Mouse (Mus musculus): ENCODE measurements around the gene Gclc. TPM values are rescaled to one million over a fixed set of nuclear protein-coding genes. Genes with fewer than 3 reads are reported as not detected.
A peak's percentile ranks its signal among the peaks of the same experiment; 100 is the strongest.

Gclc gene
- total RNA-seq, 1 experiment from 2014 or later: 22.2 TPM

DNA sequence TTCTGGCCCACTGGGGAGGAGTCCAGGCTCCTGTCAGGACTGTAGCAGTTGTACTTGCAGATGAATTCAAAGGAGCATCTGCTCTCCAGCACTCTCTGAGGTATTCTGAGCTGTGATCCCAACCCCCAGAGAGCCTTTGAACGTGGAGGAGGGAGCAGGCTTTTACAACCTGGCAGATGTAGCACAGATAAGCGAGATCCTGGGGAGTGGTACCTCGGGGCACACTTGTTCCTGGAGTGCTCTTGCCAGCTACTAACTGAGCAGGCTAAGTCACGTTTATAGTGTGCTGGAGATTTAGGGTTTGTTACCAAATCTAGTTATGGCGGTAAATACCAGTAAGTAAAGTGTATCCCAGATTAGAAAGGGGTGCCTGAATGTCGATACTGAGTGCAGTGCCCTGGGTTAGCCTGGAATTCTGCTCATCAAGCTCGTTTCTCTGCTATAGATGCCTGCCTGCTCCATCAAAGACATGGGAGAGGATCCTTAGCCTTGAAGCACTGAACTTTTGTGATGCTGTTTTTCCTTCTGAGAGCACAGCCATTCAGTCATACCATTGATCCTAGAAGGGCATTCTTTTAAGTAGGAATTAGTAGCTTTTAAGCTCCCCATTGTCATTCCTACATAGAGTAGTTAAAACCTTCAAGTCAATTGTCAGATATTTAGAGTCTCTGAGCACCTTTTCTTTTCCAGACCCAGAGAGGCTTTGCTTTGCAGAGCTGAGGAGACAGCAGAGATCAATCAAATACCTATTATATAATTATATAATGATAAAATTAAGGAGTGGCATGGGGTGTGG is 22.6 kb downstream of the Gclc start:
- no peak for ATAC-seq (replicated peaks; ENCODE audit: insufficient number of reproducible peaks, low FRiP score, low TSS enrichment, poor library complexity, severe bottlenecking)

DNA sequence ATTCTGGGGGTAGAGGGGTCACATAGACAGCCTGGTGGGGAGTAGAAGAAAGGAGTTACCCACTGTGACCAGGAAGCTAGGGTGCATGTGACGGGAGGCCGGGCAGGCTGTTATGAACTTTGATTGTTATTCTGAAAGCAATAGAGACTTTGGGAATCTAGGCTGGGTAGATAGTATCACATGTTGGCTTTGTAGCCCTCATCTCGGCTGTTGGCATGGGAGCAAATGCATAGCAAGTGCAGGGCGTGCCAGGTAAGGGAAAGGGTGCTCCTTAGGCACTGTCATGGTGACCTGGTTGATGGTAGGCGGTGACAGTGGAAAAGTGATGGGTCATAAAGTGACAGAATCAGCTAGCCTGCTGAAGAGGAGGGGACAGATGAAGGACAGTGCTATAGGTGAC is 23.3 kb downstream of the Gclc start:
- no peak for ATAC-seq (replicated peaks; ENCODE audit: insufficient number of reproducible peaks, low FRiP score, low TSS enrichment, poor library complexity, severe bottlenecking)

DNA sequence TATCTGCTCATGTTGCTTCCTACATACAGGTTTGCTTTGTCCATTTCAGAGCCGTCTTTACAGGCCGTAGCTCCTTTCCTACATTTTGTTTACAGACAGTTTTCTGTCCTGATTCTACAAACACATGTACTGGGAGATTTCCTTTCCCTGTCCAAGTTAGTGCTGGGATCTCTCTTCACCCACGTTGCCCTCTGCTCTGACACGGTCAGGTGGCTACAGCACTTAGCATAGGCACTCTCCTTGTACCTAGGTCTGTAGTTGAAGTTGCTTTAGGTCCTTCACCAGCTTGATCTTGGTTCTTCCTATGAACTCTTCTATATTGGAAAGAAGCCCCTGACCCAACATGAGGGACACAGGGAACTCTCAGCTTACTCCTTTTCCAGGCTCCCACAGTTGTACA is 25.4 kb downstream of the Gclc start:
- ATAC-seq (replicated peaks; ENCODE audit: insufficient number of reproducible peaks, low FRiP score, low TSS enrichment, poor library complexity, severe bottlenecking): no peak

DNA sequence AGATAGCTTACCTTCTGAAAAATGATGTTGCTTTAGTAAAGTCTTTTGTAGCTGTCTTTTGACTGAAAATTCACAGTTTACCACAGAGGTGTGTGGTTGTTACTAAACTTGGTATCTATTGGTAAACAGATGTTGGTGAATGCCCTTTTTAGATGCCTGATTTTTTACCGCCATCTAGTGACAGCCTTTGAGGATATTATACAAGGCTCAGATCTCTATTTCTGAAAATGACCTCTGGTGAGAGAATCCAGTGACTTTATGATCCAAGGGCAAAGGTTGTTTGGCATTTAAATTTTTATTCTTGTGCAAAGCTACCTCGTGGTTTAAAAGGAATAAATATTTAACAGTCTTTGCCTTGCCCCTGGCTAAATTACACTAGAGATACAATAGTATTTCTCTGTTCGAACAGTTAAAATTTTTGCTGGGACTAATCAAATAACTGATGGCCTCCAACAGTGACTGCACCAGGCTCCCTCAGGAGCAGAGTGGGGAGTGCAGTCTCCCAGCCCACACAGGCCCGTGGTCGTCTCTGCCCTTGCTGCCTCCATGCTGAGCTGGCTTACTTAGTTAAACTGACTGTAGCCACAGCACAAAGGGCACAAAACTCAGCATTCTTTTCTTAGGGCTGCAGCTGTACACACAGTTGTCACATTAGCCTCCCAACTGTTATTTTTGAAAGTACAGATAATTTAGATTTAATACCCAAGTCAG is 27.3 kb downstream of the Gclc start:
- ATAC-seq (replicated peaks; ENCODE audit: insufficient number of reproducible peaks, low FRiP score, low TSS enrichment, poor library complexity, severe bottlenecking): no peak

GRCm38 (mm10) chr9:77782201-77782600 is 27.9 kb downstream of the Gclc start:
- no peak for ATAC-seq (replicated peaks; ENCODE audit: insufficient number of reproducible peaks, low FRiP score, low TSS enrichment, poor library complexity, severe bottlenecking)

DNA sequence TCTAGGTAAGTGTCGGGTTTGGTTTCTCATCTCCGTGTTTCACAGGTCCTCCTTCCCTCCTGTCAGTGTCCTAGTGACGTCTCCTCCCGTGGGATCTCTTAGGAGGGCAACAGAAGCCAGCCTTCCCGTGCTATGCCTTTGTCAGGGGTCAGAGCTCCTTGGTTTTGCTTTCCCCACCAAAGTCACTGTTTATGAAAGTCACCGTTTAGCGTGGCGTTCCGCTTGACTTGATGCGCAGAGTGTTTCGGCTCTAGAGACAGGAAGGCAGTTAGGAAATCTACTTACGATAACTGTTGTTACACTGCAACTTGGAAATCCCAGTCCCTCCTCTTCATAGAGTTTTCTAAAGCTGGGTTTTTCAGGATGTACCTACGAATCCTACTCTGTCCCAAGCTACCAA is 28.7 kb downstream of the Gclc start:
- no peak for ATAC-seq (replicated peaks; ENCODE audit: insufficient number of reproducible peaks, low FRiP score, low TSS enrichment, poor library complexity, severe bottlenecking)

DNA sequence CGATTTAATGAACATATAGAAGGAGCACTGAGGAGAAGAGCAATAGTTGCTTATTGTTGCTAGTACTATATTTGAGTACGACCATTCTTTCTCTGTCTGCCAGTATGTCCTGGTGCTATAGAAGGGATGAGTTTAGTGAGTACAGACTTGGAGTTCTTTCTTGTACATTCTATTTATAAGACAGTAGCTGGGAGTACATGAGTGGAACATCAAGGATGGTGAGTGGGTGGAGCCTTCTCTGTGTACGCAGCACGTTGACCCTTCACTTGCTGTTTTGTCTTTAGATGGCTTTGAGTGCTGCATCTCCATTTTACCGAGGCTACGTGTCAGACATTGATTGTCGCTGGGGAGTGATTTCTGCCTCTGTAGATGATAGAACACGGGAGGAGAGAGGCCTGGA is 31.1 kb downstream of the Gclc start:
- ATAC-seq (replicated peaks; ENCODE audit: insufficient number of reproducible peaks, low FRiP score, low TSS enrichment, poor library complexity, severe bottlenecking): no peak

DNA sequence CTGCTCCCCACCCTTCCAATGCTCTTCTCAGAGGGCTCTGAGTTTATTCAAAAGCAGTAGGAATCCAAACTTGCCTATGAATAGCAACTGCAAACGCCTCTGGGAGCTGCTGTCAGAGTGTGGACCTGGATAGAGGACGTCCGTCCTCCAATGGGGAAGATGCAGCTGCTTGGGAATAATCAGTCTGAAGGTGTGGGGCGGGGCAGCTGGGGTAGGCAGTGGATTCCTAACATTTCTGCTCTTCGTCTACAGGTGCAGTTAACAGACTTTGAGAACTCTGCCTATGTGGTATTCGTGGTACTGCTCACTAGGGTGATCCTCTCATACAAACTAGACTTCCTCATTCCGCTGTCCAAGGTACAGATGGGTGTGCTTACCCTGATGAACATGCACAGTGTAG is 33.6 kb downstream of the Gclc start:
- ATAC-seq (replicated peaks; ENCODE audit: insufficient number of reproducible peaks, low FRiP score, low TSS enrichment, poor library complexity, severe bottlenecking): no peak

GRCm38 (mm10) chr9:77789615-77790348 is 35.4 kb downstream of the Gclc start:
- no peak for ATAC-seq (replicated peaks; ENCODE audit: insufficient number of reproducible peaks, low FRiP score, low TSS enrichment, poor library complexity, severe bottlenecking)

GRCm38 (mm10) chr9:77793838-77794237 is 39.5 kb downstream of the Gclc start:
- no peak for ATAC-seq (replicated peaks; ENCODE audit: insufficient number of reproducible peaks, low FRiP score, low TSS enrichment, poor library complexity, severe bottlenecking)

DNA sequence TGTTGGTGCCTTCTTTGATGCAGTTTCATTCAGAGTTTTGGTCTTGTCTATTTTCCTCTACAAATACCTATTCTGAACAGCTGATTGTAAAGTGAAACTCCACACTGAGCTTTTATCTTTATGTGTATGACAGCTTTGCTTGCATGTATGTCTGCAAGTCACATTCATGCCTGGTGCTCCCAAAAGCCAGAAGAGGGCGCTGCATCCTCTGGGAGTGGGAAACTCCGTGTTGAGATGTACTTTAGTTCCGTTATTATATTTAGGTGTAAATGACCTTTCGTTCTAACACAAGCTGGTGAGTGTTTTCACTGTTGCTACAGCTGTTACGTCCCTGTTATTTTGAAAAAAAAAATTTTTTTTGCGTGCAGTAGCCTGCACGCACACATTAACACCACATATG is 48.1 kb downstream of the Gclc start:
- ATAC-seq (replicated peaks; ENCODE audit: insufficient number of reproducible peaks, low FRiP score, low TSS enrichment, poor library complexity, severe bottlenecking): 0 out of 2 replicates have a peak, but pooled peaks have one; percentile 41

GRCm38 (mm10) chr9:77806426-77806825 is 52.1 kb downstream of the Gclc start:
- ATAC-seq (replicated peaks; ENCODE audit: insufficient number of reproducible peaks, low FRiP score, low TSS enrichment, poor library complexity, severe bottlenecking): 0 out of 2 replicates have a peak, but pooled peaks have one; percentile 5

GRCm38 (mm10) chr9:77806842-77807668 is 52.7 kb downstream of the Gclc start:
- ATAC-seq (replicated peaks; ENCODE audit: insufficient number of reproducible peaks, low FRiP score, low TSS enrichment, poor library complexity, severe bottlenecking): peak; percentile 87

DNA sequence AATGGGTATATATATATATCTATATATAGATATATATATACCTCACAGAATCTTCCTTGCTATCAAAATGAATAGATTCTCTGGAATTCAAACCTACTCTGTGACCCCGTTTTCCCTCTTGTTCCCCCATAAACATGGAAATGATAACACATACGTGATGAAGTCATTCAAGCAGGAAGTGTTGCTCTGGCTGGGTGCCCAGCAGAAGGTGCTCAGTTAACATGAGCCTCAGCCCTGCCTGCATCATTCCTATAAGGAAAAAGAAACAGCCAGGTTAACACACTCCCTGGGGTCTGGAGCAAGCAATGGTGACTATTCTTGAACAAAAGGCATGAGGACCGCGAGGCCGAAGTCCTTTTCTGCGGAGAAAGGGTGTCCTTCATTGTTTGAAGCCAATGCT is 54.1 kb downstream of the Gclc start:
- ATAC-seq (replicated peaks; ENCODE audit: insufficient number of reproducible peaks, low FRiP score, low TSS enrichment, poor library complexity, severe bottlenecking): no peak

- ATAC-seq (replicated peaks; ENCODE audit: insufficient number of reproducible peaks, low FRiP score, low TSS enrichment, poor library complexity, severe bottlenecking): no peak
Observed at GRCm38 (mm10) chr9:77818858-77819257, 64.5 kb downstream of the Gclc start.

- no peak for ATAC-seq (replicated peaks; ENCODE audit: insufficient number of reproducible peaks, low FRiP score, low TSS enrichment, poor library complexity, severe bottlenecking)
Observed at GRCm38 (mm10) chr9:77819318-77819717, 65.0 kb downstream of the Gclc start.

DNA sequence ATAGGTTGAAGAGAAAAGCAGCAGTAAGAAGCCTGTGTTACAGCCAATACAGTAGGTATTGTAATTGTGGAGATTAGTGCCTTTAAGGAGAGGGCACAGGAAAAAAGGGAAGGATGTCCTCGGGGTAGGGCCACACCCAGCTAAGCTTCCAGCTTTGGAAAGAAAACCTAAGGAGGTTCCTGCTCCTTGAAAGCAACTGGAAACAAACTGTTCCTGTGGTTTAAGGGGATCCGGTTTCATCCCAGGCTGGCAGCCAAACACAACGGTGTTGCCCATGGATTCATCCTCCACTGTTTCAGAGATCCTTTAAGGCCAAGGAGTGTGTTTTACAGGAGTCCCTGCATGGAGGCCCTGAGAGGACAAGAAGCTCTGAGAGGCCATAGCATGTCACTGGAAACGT is 66.5 kb downstream of the Gclc start:
- no peak for ATAC-seq (replicated peaks; ENCODE audit: insufficient number of reproducible peaks, low FRiP score, low TSS enrichment, poor library complexity, severe bottlenecking)

DNA sequence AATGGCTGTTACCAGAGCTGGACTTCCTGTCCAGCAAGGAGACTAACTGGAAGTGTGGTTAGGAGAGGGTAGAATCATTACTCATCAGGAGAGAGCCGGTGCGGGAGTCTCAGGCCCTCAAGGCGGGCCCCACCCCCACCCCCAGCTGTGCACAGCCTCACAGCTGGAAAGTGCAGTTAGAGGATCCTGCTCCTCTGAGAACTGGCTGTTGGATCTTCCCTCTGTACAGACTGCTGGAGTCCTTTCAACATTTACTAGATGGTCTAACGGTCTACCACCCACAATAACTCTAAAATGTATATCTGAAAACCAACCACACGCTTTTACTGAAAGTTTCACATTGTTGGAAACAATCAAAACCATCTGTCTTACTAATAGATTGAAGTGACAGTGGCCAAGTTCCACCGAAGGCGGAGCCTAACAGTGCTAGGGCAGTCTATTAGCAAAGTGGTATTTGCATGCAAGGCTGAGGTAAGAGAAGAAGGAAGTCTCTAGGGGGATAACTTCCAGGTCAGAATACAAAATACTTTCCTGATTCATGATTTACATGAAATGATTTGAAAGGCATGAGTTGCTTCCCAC is 71.1 kb downstream of the Gclc start:
- peak; percentile 52; the same call in 1 of the 2 replicates for ATAC-seq (replicated peaks; ENCODE audit: insufficient number of reproducible peaks, low FRiP score, low TSS enrichment, poor library complexity, severe bottlenecking)
